Mouse (Mus musculus) heart, adult 18-20 months (tissue): ENCODE data around the gene Mmp21. TPM values are rescaled to one million over a fixed set of nuclear protein-coding genes. Genes with fewer than 3 reads are reported as not detected.
A peak's percentile ranks its signal among the peaks of the same experiment; 100 is the strongest.

Experiments
- DNase-seq, 2 experiments: peaks; one replicate each; pipeline ENCODE4 v3.0.0; 2021 to 2022; ENCODE audit warnings: mixed read lengths in 1 of 2
- total RNA-seq, 2 experiments: library from RNA; stranded (reverse); gene quantifications; 2 replicates each; pipeline ENCODE4 v1.2.3; 2021

Mmp21 gene
- total RNA-seq, 2 experiments from 2014 or later = not detected

- no peak for DNase-seq
These were observed 34.1 kb downstream of the Mmp21 start for GRCm38 (mm10) chr7:133645716-133646115.

DNA sequence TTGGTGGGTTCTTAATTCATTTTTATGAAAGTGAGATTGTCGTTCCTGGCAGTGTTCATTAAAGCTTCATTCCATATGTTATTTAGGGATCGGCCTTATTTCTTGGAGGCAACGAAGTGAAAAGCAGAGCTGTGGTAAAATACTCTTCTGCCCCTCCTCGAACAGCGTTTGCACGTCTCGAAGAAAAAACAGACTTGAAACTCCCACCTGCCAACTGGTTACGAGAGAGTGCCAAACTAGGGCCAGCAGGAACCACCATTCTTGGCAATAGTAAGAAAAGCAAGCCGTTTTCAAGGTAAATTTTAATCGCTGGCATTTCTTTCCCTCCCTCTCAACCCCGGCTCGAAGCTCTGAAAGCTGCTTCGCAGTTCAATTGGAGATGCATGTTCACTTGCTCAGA is 41.0 kb downstream of the Mmp21 start:
- no peak for DNase-seq

GRCm38 (mm10) chr7:133638306-133638705 is 41.6 kb downstream of the Mmp21 start:
- DNase-seq = peak in 1 of 2 experiments; percentile 7

DNA sequence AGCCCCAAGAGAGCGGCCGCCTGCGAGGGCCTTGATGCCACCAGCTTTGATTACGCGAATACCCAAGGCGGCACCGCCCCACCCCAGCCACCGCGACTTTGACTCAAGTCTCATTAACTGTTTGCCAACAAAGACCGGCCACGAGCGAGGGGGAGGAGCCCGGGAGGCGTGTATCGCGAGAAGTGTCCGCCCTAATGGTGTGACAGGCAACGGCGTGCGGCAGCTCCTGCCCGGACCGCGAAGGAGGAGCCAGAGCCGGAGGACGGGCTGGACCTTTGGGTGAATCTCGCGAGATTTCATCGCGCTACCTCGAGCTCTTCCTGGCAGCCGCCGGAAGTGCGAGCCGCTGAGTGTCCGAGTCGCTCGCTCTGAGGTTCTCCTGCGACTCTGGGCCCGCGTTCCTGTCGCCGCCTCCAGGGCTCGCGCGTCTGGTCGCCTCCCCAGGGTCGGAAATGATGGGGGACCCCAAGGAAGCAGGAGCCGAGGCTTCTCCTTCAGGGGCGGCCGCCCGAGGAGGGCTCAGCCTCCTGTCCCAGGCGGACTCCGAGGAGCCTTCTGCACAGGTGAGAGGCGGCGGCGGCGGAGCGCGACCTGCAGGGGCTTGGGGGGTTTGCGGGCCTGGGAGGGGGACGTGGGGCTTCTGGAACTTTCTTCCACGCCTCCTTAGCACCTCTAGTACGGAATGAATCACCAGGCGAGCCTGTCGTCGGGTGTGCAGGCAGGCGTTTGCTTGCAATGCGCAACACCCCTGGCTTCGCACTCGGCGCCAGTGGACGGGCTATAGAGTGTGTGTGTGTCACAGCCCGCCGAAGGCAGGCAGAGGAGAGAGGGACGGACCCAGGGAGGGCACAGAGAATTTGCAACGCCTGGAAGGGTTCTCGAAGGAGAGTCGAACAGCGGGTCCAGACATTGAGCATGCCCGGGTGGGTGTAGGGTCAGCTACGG is 42.2 kb downstream of the Mmp21 start, which contains the start of gene Edrf1:
Gene Edrf1, plus strand, starts transcription at position 183 of the 945 bp plus-strand sequence.
- peak; percentile 98 to 99 for DNase-seq

- peak; percentile 86 to 95 for DNase-seq
These were observed 43.0 kb downstream of the Mmp21 start for GRCm38 (mm10) chr7:133636738-133637352.

GRCm38 (mm10) chr7:133634932-133635650 is 44.8 kb downstream of the Mmp21 start:
- DNase-seq = no peak

DNA sequence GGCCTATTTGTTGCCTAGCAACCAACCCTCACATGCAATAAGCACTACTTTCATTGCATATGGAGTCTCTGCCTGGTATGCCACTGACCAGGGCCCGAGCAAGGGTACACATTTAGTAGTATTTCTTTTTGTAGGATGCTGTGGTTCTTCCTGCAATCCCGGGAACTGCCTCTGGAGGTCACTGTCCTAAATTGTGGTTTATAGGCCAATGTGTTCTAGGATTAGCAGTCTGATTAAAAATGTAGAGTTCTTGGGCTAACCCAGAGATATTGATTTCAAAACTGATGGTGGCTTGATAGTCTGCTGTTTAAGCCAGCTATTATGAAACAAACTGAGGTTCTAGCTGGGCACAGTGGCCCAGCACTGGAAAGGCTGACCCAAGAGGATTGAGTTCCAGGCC is 47.4 kb downstream of the Mmp21 start:
- DNase-seq = peak; percentile 22 to 84

GRCm38 (mm10) chr7:133630821-133631220 is 49.0 kb downstream of the Mmp21 start:
- no peak for DNase-seq

DNA sequence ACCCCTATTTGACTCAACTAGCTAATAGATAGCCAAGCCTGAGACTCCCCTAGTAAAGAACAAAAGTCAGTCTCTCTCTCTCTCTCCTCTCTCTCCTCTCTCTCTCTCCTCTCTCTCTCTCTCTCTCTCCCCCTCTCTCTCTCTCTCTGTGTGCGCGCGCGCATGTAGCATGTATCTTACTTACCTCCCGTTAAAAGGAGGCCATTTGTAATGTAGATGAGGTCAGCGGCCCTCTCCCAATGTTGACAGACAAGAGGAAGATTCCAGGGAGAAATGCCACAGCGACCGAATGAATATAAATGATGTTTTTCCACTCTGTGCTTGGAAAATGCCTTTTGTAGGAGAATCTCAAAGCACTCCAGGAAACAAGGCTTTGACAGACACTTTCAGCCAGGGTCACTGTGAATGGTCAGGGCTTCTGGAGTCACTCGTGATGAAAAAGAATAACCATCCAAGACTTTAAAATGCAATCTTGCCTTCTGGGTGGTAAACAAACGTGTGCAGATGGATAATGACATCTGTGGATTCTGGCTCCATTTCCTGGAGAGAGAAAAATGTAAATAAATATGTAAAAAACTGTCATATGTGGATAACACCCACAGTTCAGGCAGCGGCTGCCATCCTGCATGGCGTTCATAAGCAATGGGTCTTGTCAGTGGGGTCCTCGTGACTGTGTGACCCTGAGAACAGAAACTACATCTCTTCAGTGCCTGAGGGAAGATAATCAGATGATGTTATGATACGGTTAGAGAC is 52.5 kb downstream of the Mmp21 start:
- no peak for DNase-seq

Other genes starting within 250 kb of the Mmp21 start
- not detected for gene Tex36, start 77.9 kb downstream of the Mmp21 start, total RNA-seq
- 10 to 100 TPM; 12.1 to 14.0 TPM for gene Edrf1, start 42.5 kb downstream of the Mmp21 start, total RNA-seq
- 10 to 100 TPM; 52.6 to 64.7 TPM for gene Bccip, start 29.3 kb upstream of the Mmp21 start, total RNA-seq
- gene Uros, start 30.0 kb upstream of the Mmp21 start, total RNA-seq = 10 to 100 TPM; 21.2 to 23.2 TPM
- gene Fank1, start 96.8 kb upstream of the Mmp21 start, total RNA-seq = not detected
- gene Dhx32, start 102.7 kb upstream of the Mmp21 start, total RNA-seq = 10 to 100 TPM; 38.8 to 48.1 TPM